Mouse (Mus musculus) lung, postnatal 14 days (tissue): ENCODE measurements at regions not wholly inside any gene's neighbourhood (a gene's known extent, or its start where the extent isn't known, plus 50 kb on each side); places are given as distances from the start of the nearest gene placed in this dataset.

ENCODE experiments used
- DNase-seq: peaks from one replicate; pipeline ENCODE4 v3.0.0; 2021

DNA sequence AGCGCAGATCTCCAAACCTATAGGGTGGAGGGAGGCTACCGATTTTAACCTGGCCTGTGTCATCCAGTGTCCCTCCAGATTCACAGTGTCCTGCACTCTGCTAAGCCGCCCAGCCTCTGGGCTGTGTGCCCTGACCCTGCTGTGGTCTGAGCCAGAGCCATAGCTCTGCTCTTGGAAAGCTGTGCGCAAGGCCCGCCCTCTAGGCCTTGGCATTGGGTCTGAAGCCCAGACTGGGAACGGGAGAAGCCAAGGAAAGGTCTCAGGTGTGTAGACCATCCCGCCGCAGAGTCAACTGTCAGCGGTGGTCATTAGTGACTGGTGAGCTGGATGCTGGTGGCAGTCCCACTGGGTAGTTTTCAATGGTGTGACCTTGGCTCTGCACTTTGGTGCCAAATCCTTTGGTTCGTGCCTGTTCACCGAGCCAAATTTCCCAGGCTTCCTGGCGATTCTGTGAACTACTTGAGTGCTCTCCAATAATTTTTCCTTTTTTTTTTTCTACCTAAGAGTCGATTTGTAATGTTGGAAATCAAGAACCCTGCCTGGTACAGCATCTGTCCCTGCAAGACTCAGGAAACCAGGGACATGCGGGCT lies 52.0 kb upstream of the Ptgfrn start:
- DNase-seq, result peak; percentile 31

DNA sequence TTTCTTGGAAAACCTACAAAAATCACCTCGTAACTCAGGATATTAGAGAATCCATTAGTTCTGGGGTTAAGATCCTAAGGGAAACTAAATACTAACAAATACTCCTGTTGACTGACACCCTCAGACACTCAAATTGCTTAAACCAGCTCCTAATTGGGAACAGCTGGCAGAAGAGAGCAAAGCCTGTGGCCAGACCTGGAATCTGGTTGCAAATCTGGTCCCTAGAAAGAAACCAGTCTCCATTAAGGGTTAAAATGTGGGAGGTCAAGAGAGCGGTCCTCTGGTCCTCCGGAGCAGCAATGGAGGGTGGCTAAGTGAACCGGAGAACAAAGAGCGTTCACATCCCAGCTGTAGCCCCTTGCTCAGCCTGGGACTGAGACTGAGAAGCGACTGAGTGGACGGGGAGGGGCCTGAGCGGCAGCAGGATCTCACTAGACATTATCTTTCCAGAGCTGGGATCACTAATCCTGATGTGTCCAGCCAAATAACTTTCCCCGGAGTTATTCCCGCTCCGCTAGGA lies 51.4 kb upstream of the Ptgfrn start:
- DNase-seq, result no peak
